Mouse (Mus musculus): Measurements from ENCODE around the gene Srsf10. TPM values are rescaled to one million over a fixed set of nuclear protein-coding genes. Genes with fewer than 3 reads are reported as not detected.

Srsf10 gene
- total RNA-seq, 2 experiments from 2014 or later: 103 to 120 TPM

DNA sequence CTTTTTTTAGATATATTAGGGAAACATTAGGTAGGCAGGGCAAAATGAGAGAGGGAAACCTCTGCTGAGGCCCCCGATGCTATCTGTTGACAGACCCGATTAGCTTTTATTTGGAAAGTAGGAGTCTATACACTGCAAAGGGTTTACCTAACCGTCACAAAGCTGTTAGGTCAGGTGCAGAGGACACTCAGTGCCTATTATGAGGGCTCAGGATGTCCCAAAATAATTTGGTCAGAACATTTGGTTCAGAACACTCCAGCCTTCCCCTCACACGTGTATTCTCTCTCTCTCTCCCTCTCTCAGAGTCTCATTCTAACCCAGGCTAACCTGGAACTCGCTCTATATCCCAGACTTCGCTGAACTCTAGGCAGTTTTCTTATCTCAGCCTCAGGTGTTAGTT is 26.5 kb downstream of the Srsf10 start:
- DNase-seq: no peak
- intact Hi-C loops (cut with DNase I): no loop called here

GRCm38 (mm10) chr4:135883401-135883851 is 27.9 kb downstream of the Srsf10 start:
- intact Hi-C loops (cut with DNase I): no loop called here
- DNase-seq: no peak

GRCm38 (mm10) chr4:135883881-135884516 is 28.5 kb downstream of the Srsf10 start:
- DNase-seq: no peak
- intact Hi-C loops (cut with DNase I): no loop called here

GRCm38 (mm10) chr4:135884531-135884930 is 29.0 kb downstream of the Srsf10 start:
- intact Hi-C loops (cut with DNase I): no loop called here
- DNase-seq: no peak

- no peak for DNase-seq
- intact Hi-C loops (cut with DNase I): no loop called here
These were observed 30.1 kb downstream of the Srsf10 start for GRCm38 (mm10) chr4:135885676-135886075.

DNA sequence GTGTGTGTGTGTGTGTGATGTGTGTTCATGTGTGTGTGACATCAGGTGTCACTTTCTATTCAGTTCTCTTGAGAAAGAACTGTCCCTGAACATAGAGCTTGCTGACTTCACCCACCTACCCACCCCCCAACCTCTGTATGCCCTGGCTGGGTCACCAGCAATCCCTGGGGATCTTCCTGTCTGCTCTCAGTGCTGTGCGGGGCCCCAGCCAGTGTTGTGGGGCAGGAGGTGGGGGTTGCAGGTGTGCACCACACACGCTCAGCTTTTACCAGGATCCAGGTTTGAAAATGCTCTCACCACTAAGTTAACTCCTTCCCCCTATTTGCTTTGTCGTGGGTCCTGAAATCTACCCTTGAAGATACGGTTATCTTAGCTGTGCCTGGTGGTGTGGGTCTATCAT is 30.6 kb downstream of the Srsf10 start:
- intact Hi-C loops (cut with DNase I): no loop called here
- no peak for DNase-seq

DNA sequence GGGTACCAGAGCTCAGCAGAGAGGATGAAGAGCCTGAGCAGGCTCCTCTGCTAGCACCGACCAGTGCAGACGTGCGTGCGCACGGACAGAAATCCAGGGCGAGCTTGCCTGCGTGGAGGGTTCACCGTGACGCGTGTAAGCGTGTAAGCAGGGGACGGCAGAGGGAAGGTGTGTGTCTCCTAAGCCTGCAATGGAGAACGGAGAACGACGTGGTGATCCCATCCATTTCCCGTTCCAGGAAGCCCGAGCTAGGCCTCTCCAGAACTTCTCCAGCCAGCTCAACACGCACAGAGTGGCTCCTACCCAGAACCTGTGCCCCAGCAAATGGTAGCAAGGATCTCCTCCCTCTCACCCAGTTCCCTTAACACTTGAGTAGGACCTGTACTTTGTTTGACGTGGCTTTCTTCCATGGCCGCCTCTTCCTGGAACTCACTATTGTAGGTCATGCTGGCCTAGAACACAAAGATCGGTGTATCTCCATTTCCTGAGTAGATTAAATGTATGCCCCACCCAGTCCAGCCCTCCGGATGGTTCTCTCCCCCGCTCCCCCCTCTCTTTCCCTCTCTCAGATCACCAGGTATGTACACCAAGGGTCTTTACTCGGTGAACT is 33.0 kb downstream of the Srsf10 start:
- intact Hi-C loops (cut with DNase I): no loop called here
- no peak for DNase-seq

DNA sequence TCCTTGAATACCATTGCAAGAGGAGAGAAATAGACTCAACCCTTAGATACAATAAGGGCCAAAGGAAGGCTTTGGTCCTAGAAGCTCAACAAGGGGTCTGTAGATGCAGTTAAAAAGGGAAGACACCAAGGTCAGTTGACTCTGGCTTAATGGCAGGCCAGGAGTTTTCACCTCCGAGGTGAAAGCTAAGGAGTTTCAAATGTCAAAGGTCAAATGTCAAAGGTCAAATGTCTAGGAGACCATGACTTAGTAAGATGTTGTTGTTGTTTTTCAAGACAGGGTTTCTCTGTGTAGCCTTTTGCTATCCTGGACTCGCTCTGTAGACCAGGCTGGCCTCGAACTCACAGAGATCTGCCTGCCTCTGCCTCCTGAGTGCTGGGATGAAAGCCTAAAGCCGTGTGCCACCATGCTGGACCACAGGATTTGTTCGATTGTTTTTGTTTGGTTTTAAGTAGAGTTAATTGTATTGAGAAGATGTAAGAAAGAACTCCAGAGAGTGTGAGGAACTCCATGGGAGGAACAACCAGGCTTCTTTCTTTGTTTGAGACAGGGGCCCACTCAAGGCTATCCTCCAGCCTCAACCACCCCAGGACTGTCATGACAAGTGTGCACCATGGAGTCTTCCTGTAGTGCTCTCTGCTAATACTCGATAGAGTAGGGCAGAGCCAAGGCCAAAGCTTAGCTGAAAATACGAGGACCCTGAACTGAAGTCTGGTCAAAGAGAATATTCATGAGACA is 33.8 kb downstream of the Srsf10 start:
- intact Hi-C loops (cut with DNase I): no loop called here
- DNase-seq: no peak

DNA sequence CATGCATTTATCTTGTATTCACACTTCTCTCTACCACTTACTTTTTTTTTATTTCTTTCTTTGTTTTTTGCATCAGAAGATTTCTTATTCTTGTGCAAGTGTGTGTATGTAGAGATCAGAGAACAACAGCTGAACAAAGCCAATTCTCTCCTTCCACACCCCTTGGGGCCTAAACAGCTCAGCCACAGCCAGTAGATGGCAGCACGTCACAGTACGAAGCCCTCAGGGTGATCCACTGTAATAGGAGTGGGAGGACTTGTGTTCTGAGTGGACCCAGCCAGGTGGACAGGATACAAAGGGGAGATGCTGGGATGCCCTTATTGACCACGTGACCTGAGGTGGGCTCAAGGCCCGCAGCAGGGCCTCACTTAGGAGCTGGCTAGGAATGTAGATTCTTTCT is 34.3 kb downstream of the Srsf10 start:
- intact Hi-C loops (cut with DNase I): no loop called here
- DNase-seq: peak; percentile 79

GRCm38 (mm10) chr4:135891539-135891938 is 36.0 kb downstream of the Srsf10 start:
- intact Hi-C loops (cut with DNase I): no loop called here

DNA sequence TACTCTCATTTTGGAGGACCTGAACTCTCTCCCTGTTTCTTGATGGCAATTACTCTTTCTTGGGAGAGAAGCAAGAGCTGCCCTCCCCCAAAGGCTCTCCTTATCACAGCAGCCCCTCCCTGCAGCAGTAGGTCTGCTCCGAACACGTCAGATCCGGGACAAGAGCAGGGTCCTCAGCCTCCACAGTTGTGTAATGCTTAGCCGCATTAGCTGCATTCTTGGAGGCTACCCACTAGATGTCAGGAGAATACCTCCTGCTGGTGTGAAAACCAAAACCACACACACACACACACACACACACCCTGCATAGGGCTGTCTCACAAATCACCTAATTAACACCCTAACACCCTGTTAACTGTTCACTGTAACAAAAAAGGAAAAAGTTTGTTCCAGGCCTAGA is 37.3 kb downstream of the Srsf10 start:
- intact Hi-C loops (cut with DNase I): no loop called here
- DNase-seq: no peak

More at GRCm38 (mm10) chr4:135891539-135891938, 36.0 kb downstream of the Srsf10 start:
- DNase-seq: no peak

- intact Hi-C loops (cut with DNase I): no loop called here
These were observed 39.6 kb downstream of the Srsf10 start, which contains the start of gene Cnr2 for GRCm38 (mm10) chr4:135895071-135895571. Gene Cnr2, plus strand, starts transcription at chr4:135895394.

GRCm38 (mm10) chr4:135896157-135896556 is 40.6 kb downstream of the Srsf10 start:
- intact Hi-C loops (cut with DNase I): no loop called here
- no peak for DNase-seq

More at GRCm38 (mm10) chr4:135895071-135895571, 39.6 kb downstream of the Srsf10 start, which contains the start of gene Cnr2:
- DNase-seq: no peak

DNA sequence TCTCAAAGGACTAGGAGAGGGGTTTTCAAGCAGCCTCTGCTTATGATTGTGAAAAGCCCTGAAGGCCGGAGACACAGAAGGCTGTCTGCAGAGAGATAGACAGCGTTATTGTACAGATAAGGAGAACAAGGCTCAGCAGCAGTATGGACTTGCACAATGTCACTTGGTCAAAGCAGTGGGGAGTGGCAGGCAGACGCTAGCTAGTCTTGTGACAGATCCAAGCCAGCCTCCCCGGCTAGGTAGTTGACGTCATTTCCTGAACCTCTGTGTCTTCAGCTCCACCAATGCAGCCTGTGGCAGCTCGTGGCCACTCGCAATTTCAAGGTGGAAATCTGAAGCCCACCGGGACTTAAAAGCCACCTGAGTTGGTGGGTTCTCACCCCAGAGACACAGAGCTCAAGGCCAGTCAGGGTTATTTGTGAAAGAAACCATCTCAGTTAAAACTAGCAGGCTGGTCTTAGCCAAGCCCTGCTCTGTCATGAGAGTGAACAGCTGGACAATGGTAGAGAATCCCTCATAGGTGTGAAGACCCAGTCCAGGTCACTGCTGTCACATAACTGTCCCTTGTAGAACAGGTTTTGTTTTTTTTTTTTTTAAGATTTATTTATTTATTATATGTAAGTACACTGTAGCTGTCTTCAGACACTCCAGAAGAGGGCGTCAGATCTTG is 43.0 kb downstream of the Srsf10 start:
- intact Hi-C loops (cut with DNase I): no loop called here
- DNase-seq: no peak

GRCm38 (mm10) chr4:135899050-135899448 is 43.5 kb downstream of the Srsf10 start:
- DNase-seq: no peak
- intact Hi-C loops (cut with DNase I): no loop called here

DNA sequence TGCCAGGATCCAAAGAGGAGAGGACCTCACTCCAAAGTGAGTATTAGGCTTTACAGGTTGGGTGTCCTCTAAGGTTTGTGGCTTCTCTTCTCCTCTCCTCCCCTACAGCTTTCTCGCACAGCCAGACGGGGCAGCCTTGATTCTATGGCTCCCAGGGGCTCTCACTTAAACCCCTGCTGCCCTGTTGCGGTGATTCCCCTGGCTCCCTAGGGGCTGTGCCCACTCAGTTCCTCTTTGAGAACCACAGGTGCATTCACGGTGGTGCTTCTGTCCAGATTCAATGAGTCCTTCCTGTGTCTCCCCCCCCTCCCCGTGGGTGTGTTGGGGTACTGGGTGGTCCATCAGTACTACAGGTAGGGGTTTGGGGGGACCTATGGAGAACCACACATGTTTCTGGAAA is 44.5 kb downstream of the Srsf10 start:
- DNase-seq: no peak
- intact Hi-C loops (cut with DNase I): no loop called here

GRCm38 (mm10) chr4:135902606-135903242 is 47.2 kb downstream of the Srsf10 start:
- no peak for DNase-seq

GRCm38 (mm10) chr4:135904810-135905209 is 49.3 kb downstream of the Srsf10 start:
- DNase-seq: no peak
- intact Hi-C loops (cut with DNase I): no loop called here

More at GRCm38 (mm10) chr4:135902606-135903242, 47.2 kb downstream of the Srsf10 start:
- intact Hi-C loops (cut with DNase I): no loop called here

DNA sequence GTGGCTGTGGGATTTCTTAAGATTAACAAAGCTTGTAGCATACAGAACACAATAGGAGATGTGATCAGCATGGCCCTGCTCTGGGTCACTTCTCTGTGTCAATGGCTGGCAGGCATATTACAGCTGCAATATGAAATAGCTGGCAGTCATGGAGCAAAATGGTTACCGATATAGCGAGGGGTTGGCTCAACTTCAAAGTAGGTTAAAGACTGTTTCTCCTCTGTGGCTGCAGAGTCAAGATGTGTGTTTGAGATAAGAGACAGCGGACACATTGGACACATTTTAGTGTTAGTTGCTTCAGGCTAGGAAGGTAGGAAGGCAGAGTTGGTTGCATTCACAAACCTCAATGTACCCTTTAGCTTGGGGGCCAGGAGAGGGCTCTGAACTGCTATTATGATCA is 51.1 kb downstream of the Srsf10 start:
- intact Hi-C loops (cut with DNase I): no loop called here
- no peak for DNase-seq

DNA sequence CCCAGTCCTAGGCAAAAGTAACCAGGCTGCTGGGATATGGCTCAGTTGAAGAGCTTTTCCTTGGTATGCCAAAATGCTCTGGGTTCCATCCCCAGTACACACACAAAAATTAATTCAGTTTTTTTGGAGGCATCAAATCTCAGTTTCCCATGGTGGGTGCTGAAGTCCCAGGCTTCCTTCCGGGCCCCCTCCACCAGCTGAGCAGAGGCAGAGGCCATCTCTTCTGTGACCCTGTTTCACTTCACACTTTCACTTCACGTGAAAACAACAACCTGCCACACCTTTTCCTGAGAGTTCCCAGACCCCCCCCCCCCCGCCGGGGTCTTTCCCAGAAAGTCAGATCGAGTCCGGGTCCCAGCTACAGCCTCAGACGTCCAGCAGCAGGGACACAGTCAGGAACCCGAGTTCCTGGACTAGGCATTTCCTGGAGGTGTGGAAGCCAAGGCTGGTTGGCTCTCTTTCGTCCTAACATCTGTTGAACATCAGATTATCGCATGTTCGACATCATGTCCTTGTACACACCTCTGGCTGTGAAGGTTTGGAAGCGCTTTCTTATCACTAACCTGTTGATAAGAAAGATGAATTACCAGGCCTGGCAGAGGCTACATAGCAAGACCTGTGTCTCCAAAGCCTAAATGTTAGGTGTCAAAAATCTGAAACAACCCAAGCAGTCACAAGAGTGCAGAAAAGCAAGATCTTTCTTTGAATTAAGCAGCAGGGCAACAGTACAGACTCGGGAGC is 53.9 kb downstream of the Srsf10 start:
- DNase-seq: no peak
- intact Hi-C loops (cut with DNase I): no loop called here
